Mouse (Mus musculus) Muller cell, postnatal 12 days (primary cell): ENCODE measurements around the gene Flt3l.
"Not testable (repeated sequence)": the region's sequence is repeated elsewhere in the genome, so short reads cannot be mapped to it uniquely, and the experiment has no call there.

Experiments used
- DNase-seq: peaks from one replicate; pipeline ENCODE4 v3.0.0-alpha.2; 2015; ENCODE audit errors: inconsistent ontology term

The Flt3l gene

DNA sequence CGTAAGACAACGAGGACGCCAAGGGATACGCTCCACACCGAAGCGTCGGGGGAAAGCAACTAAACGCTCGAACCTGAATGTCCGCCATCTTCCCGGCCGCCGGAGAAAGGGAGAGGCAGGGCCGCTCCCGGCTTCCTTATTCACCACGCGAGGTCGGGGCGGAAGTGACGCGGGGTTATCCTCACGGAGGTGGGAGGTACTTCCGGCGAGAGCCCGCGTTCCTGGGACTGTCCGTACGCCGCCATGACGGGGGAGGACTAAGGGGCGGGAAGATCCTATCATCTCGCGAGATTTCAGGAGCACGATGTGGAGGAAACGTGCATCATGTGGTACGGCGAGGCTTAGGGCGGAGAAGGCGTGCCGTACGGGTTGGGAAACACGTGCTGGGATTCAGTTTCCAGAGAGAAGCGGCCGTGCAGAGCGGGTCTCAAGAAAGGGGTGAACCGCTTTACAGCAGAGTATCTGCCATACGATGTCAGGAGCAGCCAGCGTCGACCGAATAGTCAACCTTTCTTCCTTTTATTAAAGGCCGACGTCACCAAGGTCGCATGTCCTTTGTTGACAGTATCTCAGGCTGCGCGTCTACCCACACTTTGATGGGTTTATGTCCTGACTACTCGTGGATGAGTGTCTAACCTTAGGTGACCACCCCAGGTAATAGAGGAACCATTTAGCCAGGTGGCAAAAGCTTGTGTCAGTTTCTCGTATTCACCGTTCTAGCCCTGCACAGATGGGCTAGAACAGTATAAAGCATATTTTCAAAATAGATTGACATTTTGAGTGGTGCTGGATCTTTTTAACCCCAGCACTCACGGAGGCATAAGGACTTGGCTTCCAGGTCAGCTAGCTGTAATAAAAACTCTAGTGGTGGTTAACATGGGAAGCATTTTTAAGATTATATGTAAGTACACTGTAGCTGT is 11.7 kb downstream of the Flt3l start, which contains the start of gene Rps11:
Rps11 (minus strand) TSS at position 216 of the 920 bp plus-strand sequence.
- peak; percentile 99 for DNase-seq

DNA sequence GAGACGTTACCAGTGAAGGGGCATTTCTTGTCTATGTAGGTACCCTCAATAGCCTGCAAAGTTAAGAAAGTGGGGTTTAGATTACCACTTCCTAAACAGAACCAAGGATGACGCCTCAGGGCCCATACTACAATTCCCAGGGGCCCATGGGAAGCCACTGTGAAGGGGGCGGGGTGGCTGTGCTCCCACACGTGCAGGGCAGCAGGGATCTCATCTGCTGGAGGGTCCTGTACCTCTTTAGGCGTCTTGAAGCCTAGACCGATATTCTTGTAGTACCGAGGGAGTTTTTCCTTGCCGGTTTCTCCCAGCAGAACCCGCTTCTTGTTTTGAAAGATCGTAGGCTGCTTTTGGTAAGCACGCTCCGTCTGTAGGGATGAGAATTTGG is 13.1 kb downstream of the Flt3l start:
- DNase-seq: peak; percentile 30

DNA sequence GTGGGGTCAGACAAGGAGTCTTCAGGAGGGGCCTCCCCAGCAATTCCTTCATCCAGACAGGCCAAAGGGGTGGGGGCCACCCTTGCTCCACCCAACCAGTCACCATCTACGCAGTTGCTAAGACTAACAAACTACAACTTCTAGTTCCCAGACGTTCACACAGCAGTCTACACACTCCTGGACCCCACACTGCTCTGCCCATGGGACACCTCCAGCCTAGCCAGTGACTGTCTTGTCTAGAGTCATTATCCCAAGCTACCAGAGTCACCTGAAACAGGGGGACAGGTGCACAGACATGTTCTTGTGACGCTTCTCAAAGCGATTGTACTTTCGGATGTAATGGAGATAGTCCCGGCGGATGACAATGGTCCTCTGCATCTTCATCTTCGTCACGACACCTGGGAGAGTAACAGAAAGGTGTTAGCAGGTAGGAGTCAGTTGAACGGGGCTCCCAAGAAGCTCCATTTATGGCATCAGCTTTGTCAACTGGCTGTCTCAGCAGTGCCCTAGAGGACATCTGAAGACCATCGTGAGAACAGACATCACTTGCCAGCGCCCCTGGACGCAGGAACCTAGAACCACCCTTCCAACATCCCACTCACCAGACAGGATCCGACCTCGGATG is 13.6 kb downstream of the Flt3l start:
- no peak for DNase-seq

DNA sequence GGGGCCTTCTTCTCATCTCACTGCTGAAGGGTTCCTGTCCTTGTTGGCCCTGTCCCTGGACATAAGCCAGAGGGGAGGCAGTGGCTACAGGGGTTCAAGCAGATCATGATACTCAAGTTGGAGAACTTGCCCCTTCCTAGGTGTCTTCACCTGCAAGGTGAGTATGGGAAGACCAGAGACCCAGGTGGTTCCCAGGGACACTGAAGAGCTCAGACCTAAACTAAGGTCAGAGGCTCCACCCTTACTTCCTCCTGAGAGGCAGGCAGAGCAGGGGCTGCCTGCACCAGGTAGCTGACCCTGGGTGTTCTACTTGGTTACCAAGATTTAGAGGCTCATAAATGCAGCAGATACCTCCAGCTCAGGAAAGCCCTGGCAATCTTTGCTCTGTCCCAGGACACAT is 14.3 kb downstream of the Flt3l start:
- DNase-seq: no peak

GRCm38 (mm10) chr7:45121404-45121803 is 14.8 kb downstream of the Flt3l start:
- no peak for DNase-seq

DNA sequence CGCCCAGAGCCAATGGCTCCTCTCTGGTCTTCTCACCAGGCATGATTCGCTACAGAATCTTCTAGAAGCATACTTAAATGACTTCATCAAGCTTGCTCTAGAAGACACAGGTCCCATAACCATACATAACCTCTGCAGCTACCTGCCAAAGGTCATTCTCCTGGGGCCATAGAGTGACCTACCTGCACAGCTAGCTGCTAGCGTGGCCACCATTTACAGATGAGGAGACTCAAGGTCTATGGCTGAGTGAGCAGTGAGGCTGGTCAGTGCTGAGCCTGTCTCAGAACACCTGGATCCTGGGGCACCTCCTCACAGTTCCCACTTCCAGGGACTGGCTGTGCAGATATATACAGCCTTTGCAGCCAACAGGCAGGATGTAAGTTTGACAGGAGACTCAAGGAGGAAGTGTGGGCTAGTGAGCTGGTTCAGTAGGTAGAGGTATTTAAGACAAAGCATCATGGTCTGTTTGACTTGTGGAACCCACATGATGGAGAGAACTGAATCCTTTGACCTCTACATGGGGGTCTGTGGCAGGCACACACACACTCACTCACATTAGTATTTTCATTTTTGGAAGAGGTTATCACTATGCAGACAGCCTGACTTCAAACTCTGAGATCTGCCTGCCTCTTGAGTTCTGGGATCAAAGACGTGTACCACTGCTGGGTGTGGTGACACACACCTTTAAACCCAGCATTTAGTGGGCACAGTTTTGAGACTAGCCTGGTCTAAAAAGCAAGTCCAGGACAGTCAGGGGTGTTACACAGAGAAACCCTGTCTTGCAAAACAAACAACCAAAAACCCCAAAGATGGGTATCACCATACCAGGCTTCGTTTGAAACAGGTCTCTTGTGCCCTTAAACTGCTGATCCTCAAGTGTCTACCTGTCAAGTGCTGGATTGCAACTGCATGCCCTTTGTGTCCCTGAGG is 16.2 kb downstream of the Flt3l start:
- no peak for DNase-seq

DNA sequence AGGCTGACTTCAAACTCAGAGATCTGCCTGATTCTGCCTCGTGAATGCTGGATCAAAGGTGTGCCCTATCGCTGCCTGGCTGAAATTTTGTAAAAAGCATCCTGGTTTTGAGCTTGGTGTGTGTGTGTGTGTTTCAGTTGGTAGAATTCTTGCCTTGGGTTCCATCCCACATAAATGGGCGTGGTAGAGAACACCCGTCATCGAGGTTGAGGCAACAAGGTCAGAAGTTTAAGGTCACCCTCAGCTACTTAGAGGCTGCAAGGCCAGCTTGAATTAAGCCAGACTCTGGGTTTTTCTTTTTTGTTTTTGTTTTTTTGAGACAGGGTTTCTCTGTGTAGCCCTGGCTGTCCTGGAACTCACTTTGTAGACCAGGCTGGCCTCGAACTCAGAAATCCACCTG is 17.9 kb downstream of the Flt3l start:
- no peak for DNase-seq

DNA sequence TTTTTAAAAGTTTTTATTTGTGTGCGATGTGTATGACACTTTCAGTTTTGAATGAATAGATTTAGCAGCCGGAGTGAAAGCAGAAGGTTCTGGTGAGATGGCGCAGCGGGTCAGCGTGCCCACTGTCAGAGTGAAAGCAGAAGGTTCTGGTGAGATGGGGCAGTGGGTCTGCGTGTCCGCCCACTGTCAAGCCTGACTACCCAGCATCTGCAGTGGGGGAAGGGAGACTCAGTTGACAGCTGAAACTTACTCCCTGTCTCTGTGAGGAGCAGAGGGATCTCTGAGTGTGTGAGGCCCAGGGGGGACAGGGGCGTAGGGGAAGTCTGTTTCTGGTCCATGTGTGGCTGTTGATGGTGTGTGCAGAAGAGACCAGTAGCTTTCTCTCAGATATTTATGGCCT is 18.7 kb downstream of the Flt3l start:
- DNase-seq: no peak

DNA sequence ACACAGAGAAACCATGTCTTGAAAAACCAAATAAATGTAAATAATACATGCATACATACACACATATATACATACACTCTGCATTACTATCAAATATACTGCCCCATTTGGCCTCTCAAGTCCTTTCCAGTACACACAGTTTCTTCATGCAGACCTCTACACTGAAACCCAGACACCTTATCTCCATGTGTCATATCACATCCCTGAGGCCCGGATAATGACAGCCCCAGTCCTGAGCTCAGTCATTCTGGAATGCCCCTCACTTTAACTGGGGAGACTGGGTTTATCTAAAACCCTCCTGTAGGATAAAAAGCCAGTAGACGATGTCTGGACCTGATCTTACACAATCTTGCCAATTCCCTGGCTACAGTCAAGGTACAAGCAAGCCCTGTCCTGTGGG is 22.8 kb downstream of the Flt3l start:
- no peak for DNase-seq

GRCm38 (mm10) chr7:45112529-45112928 is 23.7 kb downstream of the Flt3l start:
- DNase-seq: no peak

- no peak for DNase-seq
Observed at GRCm38 (mm10) chr7:45111940-45112339, 24.3 kb downstream of the Flt3l start.

DNA sequence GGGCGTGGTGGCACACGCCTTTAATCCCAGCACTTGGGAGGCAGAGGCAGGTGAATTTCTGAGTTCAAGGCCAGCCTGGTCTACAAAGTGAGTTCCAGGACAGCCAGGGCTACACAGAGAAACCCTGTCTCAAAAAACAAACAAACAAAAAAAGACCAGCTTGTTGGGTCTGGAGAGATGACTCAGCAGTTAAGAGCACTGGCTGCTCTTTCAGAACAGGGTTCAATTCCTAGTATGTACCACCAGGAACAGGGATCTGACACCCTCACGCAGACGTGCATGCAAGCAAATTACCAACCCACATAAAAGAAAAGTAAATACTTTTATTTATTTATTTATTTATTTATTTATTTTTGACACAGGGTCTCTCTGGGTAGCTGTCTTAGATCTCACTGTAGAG is 26.1 kb downstream of the Flt3l start:
- not testable (repeated sequence) for DNase-seq

DNA sequence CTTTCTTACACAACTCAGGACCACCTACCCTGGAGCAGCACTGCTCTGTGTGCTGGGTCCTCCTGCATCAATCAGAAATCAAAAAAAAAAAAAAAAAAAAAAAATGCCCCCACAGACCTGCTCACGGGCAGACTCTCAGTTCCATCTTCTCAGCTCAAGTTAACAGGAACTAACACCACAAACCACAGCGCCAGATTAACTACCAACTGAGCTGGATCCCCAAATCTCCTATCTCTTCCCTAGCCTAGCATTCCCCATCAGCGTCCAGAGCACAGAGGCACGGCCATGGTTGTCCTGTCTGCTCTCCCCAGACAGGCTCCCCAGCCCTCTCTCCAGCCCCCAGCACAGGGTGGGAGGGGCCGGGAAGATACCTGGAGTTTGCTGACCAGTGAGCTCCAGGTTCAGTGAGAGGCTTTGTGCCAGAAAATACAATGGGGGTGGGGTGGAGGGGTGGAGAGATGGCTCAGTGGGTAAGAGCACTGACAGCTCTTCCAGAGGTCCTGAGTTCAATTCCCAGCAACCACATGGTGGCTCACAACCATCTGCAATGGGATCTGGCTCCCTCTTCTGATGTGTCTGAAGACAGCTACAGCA is 29.1 kb downstream of the Flt3l start:
- DNase-seq: no peak

DNA sequence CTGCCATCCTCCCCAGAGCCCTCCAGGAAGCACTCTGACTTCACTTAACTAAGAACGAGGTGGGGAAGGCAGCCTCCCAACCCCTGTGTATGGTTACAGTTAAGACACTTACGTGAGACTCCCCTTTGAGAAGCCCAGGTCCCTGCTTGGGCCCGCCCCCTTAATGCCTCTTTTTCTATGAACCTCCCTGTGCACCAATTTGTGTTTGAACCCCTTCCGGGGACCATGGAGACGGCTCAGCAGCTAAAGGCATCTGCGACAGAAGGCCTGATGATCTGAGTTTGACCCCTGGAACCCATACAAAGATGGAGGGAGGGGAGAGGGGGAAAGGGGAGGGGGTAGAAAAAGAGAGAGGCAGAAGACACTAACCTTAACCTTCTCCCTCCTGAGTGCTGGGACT is 29.8 kb downstream of the Flt3l start:
- DNase-seq: no peak

- no peak for DNase-seq
Observed at GRCm38 (mm10) chr7:45105491-45105890, 30.7 kb downstream of the Flt3l start.

GRCm38 (mm10) chr7:45104941-45105340 is 31.3 kb downstream of the Flt3l start:
- no peak for DNase-seq

GRCm38 (mm10) chr7:45103652-45104180 is 32.5 kb downstream of the Flt3l start, which contains the start of gene Fcgrt:
Fcgrt (minus strand) TSS chr7:45103851.
- DNase-seq: peak; percentile 89

DNA sequence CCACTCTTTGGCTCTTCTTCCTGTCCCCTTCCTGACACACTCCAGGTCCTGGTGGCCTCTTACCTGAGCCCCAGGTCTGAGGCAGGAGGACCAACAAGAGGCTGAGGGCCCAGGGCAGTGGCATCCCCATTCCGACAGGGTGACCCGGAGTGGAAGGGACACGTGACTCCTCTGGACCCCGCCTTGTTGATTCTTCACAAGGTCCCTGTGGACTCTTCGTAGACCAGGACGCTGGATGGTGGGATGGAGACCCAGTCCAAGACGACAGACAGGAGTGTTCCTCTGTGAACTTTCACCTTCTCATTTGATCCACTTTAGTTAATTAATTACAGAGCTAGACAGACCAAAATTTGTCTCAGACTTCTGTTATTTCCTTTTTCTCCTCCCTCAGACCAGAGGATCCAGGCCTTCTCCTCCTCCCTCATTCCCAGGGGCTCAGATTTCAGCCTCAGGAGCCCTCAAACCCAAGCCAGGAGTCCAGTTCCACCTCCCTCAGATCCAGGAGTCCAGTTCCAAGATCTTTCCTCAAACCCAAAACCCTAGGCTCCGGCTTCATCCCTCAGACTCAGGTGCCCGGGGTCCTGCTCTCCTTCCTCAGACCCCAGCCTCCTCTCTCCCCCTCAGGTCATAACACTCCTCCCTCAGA is 33.2 kb downstream of the Flt3l start:
- no peak for DNase-seq

GRCm38 (mm10) chr7:45102441-45102840 is 33.8 kb downstream of the Flt3l start:
- no peak for DNase-seq

DNA sequence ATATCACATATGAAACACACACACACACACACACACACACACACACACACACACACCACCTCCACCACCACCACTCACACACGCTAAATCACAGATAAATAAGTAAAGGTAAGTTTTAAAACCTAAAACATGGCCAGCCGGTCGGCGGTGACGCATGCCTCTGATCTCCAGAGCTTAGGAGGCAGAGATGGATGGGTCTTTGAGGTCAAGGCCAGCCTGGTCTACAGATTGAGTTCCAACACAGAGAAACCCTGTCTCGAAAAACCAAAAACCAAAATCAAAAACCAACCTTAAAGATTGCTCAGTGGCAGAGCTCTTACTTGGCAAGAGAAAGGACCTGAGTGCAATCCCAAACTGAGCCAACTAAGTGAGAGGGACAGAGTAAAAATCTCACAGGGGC is 36.2 kb downstream of the Flt3l start:
- no peak for DNase-seq
